Mouse (Mus musculus): ENCODE data around the gene Rab7b.
A peak's percentile ranks its signal among the peaks of the same experiment; 100 is the strongest.

- TF ChIP-seq CTCF (IDR thresholded peaks at IDR 0.05; ENCODE audit: control insufficient read depth, insufficient read depth, insufficient read length), result peak; percentile 32
- TF ChIP-seq MYOD1 (IDR thresholded peaks at IDR 0.05; ENCODE audit: control insufficient read depth, insufficient read length, low read depth), result no peak
- no peak for TF ChIP-seq FOSL1 (IDR thresholded peaks at IDR 0.05; ENCODE audit: insufficient read depth, low read length, poor library complexity, severe bottlenecking)
- TF ChIP-seq USF1 (IDR thresholded peaks at IDR 0.05; ENCODE audit: low read depth), result no peak
- TF ChIP-seq CEBPB (IDR thresholded peaks at IDR 0.05; ENCODE audit: low read depth), result no peak
- TF ChIP-seq MAX (IDR thresholded peaks at IDR 0.05), result no peak
These were observed 23.9 kb downstream of the Rab7b start for GRCm38 (mm10) chr1:131712386-131712785.

All from C2C12 (cell line).